Mouse (Mus musculus): Measurements from ENCODE around the gene Ldha.
"Not testable (repeated sequence)": the region's sequence is repeated elsewhere in the genome, so short reads cannot be mapped to it uniquely, and the experiment has no call there.

Gene Ldha

DNA sequence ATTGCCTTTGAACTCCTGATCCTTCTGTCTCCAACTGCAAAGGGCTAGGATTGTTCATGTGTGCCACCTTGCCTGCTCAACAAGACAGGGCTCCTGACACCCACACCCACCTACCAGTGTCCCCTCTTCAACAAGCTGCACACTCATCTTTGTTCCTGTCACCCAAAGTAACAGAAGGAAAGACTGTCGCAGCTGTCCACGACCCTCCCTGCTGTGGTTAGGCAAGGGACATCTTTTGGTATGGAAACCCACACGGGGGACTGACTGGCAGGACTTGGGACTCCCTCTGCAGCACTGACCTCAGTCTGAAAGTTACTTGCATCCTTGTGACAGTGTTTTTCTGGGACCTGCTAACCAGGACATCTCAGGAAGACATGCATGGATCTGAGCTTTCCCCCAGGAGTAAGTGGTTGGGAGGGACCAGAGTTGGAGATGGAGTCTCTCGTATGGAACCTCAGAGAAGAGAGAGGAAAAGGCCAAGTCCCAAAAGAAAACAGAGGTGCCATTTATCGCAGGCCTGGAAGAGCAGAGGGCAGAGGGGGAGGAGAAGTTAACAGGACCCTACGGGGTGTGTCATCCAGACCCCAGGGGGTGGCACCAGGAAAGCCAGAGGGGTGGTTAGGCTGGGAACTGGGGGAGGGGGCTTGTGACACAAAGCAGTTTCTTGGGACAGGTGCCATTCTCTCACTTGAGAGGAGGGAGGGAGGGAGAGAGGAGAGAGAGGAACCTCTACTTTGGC, at the start of gene Ldha:
Gene Ldha (plus strand): TSS at position 689 of the 739 bp plus-strand sequence.
- DNase-seq (ENCODE audit: low read depth, low spot score) = no peak

DNA sequence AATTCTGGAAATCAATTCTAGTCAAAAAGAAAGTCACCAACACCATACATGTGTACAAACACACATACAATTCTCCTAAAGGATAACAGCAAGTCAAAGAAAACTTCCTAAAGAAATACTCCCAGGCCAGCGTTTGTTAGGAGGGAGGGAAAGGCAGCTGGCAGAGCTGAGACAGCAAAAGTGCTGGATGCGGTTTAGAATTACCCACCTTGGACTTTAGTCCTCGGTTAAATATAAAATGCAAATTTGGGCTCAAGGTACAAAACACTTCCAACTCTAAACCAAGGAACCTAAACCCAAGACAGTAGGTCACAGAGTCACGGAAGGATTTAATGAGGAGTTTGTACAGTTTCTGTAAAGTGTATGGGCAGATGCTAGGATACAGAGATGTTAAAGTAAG, 47.4 kb upstream of the Ldha start:
- no peak for DNase-seq (ENCODE audit: low read depth, low spot score)

DNA sequence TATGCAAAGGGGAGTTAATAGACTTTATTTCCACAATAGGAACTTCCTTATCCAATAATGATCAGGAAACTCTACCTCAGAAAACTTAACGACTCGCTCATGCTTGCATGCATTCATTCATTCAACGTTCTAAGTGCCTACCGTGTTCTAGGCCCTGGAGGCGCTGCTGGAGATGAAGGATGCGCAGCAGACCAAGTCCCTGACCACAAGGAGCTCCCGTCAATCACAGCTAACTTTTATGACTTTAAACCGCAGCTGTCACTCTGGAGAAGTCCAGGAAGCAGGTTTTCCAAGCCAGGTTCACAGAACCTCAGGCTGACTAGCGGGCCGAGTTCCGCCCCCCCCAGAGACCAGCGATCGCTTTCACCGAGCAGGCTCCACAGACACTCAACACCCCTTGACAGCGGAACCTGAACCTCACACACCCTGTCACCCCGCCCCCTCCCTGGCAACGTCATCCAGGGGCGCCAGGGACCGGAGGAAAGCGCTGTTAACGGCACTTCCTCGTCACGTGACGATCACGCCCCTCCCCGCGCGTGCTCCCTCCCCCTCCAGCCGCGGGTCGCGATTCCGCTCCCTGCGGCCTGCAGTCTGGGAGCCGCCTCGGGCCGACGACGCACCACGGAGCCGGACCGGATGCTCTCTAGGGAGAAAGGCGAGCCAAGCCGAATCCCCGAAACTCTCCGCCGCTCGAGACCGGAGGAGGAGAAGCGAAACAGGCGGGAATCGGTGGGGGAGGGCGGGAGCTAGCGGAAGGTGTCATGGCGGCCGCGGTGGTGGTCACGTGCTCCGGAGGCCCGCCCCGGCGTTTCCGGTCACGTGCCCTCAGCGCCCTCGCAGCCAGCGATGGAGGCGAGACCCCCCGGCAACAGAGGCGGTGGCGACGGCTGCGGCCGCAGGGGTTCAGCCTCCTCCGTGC, 45.7 kb upstream of the Ldha start, which contains the start of the genes Hps5 and Gtf2h1:
Gene Hps5 (minus strand): TSS at position 778 of the 919 bp plus-strand sequence.
Gene Gtf2h1 (plus strand): TSS at position 817 of the 919 bp plus-strand sequence.
- peak; percentile 98 for DNase-seq (ENCODE audit: low read depth, low spot score)

DNA sequence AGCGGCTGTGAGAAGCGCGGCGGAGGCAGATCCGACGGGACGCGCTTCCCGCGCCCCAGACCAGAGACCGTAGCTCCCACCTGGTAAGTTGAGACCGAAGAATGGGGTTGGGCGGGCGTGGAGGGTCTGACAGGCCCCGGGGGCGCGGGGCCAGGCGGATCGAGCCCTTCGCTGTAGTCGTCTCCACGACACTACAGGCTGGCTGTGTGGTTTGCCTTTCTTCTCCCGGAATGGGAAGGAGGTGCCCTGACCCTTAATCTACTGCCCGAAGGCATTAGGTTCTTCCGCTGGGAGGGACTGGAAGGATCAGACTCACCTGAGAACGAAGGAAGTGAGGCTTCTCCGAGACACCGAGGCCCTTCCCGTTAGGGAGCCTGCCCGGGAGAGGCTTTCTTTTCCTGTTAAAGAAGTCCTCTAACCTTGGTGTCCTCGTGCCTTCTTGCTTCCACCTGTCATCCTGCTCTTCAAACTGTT, 45.0 kb upstream of the Ldha start:
- no peak for DNase-seq (ENCODE audit: low read depth, low spot score)

DNA sequence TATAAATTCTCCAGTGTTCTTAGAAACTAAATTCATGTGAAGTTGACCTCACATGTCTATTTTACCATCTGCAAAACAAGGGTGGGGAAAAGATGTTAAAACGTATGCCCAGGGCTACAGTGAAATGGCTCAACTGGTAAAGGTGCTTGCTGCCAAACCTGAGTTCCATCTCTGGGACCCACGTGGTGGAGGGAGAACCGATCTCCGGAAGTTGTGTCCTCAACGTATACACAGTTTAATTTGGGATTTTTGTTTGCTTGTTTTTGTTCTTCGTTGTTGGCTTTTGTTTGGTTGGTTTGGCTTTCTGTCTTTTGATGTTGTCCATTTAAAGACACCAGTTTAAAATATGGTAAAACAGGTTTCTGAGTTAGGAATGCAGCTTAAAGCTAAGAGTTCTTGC, 44.5 kb upstream of the Ldha start:
- DNase-seq (ENCODE audit: low read depth, low spot score) = no peak

DNA sequence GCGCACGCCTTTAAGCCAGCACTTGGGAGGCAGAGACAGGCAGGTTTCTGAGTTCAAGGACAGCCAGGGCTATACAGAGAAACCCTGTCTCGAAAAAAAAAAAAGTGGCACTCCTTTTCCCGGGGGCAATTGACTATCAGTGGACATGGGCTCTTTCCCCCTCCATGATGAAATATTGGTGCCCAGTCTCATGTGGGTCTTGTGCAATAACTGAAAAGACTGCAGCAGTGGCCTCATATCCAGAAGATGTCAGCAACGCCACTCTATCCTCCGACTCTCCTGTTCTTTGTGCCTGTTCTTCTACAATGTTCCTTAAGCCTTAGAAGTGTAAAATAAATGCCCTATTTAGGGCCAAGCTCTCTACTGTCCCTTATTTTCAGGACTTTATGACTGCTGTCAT, 30.9 kb upstream of the Ldha start:
- no peak for DNase-seq (ENCODE audit: low read depth, low spot score)

DNA sequence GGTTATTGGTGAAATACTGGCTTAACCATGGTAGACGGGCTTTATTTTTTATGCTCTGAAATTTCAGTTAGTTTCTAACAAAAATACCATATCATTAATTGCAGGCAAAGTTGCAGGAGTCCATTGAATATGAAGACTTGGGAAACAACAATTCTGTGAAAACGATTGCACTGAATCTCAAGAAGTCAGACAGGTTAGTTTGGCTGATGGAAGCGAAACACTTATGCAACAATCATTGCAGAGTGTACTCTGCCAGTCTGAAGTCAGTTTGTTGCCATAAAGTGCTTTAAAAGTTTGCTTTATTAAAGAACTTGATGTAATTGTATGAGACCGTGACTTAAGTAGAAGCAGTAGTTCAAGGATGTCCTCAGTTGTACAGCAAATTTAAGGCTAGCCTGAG, 27.3 kb upstream of the Ldha start:
- no peak for DNase-seq (ENCODE audit: low read depth, low spot score)

DNA sequence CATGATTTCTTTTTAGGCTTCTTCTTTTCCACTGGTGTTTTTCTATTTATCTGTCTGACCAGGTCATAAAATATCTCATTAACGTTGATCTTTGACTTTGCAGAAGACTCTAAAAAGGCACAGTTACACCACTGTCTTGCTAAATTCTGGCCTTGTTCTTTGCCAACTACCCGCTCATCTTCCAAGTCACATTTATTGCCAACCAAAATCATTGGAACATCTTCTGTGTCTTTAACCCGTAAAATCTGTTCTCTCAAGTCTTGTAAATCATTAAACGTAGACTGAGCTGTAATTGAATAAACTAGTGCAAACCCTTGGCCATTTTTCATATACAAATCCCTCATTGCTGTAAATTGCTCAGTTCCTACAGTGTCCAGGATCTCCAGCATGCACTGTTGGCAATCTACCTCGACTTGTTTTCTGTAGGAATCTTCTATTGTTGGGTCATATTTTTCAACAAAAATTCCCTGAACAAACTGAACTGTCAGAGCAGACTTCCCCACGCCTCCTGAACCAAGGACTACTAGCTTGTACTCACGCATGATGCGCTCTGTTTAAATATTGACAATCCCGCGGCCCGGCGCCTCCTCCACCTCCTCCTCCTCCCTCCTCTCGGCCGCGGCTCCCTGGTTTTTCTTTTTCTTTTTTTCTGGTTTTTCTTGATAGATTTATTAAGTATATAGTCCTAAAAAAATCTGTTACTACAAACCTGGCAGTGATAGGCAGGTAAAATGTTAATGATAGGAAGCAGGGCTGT, 20.2 kb upstream of the Ldha start:
- not testable (repeated sequence) for DNase-seq (ENCODE audit: low read depth, low spot score)

DNA sequence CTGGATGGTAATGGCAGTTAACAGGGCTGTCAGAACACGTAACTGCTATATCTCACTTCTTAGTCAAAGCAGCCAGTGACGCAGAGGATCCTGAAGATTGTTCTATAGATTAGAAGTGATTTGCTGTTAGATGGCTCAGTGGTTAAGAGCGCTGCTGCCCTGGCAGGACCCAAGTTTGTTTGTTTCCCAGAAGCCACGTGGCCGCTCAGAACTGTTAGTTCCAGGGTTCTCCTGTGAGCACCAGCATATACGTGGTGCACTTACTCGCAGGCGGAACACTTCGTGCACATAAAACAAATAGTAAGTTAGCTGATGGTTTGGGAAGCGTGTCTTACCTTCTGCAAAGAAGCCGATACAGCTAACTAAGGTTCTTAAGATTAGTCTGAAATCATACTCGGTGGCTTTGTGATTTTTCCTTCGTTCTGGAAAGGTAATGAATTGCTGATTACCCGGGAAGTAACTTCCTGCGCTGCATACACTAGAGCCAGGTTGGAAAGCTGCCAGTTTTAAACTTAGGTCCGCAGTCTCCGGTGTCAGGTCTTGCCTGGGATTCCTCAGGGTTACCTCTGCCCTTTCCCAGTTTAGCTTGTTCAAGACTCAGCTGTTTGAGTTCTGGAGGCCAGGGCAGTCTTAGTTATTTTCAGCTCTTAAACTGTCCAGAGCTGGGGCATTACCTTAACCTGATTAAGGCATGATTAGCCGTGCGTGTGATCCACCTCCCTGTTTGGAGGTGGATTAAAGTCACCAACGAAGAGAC, 14.1 kb upstream of the Ldha start:
- no peak for DNase-seq (ENCODE audit: low read depth, low spot score)

DNA sequence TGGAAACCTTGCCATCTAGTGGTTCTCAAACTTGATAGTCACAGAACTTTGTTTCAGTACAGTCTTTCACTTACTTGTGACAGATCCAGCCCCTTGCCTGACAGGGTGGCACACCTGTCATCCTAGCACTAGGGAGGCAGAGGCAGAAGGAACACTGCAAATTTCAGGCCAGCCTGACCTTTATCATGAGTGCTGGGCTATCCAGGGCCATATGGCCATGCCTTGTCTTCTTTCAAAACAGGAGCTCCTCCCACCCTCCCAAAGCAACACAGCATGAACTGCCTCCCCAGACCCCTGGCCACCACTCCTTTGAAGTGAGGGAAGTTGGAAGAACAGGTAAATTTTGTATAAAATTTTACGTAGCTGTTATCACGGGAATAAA, 13.5 kb upstream of the Ldha start:
- no peak for DNase-seq (ENCODE audit: low read depth, low spot score)

DNA sequence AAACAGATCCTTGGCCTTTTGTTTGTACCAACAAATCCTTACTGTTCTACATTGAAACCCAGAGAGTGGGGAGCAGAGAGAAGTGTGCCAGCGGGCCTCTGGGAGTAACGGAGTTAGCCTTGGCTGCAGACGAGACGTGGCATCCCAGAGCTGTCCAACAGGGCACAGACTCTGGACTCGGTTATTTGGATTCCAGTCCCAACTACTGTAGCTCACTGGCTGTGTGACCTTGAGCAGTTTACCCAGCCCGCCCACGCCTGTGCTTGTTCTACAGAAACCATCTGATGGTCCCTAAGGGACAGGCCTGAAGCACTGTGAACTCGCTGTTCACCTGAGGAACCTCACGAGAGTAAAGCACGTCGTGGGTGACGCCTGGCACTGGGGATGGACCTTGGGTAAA, 11.4 kb upstream of the Ldha start:
- no peak for DNase-seq (ENCODE audit: low read depth, low spot score)

DNA sequence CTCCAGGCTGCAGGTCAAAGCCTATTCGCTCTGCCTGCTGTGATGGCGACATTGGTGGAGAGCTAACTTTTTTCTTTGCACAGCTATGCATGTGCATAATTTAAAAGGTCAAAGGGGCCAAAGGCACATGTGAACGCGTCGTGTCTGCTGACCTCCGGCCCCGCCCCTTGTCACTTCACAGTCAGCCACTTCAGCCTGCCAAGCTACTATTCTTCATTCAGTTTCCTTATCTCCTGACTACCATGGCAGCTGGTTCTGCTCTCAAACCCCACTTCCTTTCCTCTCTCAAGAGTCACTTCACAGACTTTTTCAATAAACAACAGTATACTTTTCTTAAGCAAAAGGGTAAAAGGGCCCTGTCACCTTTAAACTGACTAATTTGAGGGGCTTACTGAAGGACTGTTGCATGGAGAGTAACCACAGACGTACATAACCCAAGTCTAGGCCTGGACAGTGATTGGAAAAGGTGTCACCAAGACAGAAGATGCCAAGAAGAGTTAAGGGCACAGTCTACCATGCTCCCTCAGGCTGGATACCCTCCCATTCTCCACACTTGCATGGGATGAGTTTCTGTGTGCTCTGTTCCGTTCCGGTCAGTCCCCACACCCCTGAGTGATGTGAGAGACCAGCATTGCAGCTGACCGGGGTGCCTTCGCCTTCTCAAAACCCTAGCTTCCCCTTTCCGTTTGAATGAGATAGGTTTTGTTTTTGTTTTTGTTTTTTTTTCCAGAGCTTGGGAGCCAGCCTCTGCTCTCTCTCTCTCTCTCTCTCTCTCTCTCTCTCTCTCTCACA, 10.3 kb upstream of the Ldha start:
- no peak for DNase-seq (ENCODE audit: low read depth, low spot score)

DNA sequence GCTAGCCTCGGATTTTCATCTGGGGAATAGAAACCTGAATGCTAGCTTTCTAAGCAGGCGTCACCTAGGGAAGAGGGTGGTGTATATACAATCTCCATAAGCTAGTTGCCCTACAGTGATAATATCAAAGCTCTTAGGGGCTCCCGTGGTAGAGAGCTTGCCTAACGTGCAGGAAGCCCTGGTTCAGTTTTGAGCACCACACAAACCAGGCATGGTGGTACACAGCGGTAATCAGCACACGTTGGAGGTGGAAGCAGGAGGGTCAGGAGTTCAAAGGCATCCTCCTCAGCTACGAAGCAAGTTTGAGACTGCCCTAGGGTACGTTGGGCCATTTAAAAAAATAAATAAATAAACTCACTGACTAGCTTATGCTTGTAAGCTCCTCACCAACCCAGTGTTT, 9.6 kb upstream of the Ldha start:
- DNase-seq (ENCODE audit: low read depth, low spot score) = no peak

DNA sequence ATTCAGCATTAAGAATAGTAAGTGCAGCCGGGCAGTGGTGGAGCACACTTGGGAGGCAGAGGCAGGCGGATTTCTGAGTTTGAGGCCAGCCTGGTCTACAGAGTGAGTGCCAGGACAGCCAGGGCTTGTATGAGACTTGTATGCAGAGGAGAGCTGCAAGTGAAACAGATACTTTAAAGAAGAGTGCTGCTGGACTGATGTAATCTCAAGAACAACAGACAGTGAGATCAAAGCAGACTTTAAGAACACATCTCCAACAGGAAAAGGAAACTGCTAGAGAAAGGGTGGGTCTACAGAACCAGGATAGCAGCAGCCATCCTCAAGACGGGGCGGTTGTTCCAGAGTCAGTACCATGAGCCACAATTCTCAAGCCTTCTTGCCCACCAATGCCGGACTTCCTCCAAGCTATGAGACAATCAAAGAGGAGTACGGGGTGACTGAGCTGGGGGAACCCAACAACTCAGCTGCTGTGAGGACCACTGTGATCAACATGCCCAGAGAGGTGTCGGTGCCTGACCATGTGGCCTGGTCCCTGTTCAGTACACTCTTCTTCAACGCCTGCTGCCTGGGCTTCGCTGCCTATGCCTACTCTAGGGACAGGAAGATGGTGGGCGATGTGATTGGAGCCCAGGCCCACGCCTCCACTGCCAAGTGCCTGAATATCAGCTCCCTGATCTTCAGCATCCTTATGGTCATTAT, 9.0 kb upstream of the Ldha start:
- not testable (repeated sequence) for DNase-seq (ENCODE audit: low read depth, low spot score)

DNA sequence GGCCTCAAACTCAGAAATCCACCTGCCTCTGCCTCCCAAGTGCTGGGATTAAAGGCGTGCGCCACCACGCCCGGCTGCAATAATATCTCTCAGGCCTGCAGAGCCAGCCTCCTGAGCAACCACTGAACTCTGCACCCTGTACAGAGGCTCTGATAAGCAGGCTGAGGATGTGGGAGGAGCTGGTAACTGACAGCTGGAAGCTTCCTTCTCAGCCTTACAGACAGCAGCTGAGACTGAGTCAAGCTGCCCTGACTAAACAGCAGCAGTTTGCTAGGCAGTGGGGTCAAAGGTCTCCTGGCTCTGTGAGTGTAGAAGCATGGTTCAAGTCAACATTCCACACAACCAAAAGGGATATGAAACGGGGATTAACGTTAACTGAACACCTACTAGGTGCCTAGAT, 8.0 kb upstream of the Ldha start:
- no peak for DNase-seq (ENCODE audit: low read depth, low spot score)

DNA sequence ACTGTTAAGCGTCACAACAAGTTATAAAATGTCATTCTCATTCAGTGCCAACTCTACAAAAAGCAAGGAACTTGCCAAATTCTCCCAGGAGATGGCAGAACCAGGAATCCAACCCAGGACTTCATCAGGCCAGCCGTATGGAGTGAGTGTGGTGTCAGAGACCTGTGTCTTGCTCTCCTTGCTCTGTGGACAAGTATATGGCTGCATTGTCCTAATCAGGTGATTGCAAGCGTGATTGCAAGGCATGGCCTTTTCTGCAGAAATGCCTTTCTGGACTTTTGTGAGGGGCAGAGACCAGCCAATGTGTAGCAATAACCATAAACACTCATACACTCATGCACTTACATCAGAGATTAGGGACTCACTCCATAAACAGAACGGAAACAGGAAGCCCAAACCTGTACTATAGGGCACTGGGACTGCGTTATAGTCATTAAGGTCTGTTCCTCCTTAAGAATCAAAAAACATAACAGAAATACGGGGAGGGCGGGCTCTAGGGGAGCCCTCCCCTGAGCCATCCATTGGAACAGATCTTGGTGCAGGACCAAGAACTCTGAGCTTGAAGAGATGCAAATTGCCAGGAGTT, 7.5 kb upstream of the Ldha start:
- no peak for DNase-seq (ENCODE audit: low read depth, low spot score)

DNA sequence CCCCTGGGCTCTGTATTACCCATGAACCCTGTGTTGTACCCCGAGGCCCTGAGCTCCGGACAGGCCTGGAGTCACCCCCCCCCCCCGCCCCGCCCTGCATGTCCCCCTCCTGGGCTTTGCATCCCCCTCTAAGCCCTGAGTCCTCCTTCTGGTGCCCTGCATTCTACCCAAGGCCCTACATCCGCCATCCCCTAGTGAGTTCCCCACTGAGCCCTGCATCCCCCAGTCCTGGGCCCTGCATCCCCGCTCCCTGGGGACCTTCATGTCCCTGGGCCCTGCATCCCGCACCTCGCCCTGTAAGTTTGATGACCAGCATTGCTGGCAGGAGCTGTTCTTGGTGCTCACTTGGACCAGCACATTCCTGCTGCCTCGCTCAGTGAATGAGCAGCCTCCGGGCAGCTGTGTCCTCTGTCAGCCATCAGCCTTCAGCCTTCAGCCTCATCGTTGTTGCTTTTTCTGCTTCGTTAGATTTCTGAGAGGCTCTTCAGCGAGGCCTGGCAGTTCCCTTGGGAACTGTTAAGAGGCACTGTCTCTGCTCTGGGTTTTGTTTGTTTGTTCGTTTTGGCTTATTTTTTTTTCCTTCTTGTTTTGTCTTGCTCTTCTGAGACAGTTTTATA, 6.2 kb upstream of the Ldha start:
- no peak for DNase-seq (ENCODE audit: low read depth, low spot score)

DNA sequence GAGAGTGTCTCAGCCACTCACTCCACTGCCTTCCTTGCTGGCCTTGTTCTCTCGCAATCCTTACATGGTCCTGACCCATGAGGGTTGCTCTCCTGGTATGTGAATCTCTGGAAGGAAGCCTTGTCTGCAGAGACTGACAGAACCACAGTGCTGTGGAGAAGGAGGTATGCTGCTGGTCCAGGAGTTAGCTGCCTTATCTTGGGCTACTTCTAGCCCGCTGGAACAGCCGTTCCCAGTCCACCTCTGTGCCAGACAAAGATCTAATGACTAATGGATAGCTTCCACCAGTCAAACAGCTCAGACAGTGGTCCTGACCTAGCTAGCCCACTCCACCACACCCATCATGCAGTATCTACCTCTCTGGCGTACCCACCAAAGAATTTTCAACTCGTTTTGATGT, 4.9 kb upstream of the Ldha start:
- no peak for DNase-seq (ENCODE audit: low read depth, low spot score)

DNA sequence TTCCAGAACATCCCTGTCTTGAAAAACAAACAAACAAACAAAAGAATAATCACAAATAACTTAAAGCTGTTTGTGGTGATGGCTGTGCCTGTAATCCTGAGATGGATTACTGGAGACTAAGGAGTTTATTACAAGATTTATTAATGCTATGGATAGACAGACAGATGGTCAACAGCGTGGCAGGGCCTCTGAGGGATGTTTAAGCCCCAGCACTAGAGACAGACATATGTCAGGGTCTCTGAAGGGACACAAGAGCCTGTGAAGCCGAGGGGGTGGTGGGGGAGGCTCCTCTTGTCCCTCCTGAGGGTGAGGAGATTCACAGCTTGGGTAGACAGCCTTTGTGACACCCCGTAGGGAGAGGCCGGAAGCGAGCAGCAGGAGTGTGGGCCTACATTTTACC, 4.2 kb upstream of the Ldha start:
- no peak for DNase-seq (ENCODE audit: low read depth, low spot score)
